Mouse (Mus musculus): ENCODE results near the gene Arhgap9.

DNA sequence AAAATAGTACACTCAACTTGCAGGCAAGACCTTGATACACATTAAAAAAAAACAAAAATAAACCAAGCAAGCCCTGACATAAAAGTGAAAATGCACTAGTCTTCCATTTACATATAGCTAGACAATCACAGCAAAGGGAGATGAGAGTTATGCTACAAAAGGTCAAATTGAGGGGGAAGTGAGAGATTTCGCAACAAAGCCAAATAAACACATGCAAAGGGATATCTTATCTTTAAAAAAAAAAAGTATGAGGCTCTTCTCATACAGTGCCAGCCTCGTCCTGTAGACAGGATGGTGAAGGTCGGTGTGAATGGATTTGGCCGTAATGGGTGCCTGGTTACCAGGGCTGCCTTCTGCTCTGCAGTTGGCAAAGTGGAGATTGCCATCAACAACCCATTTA is 8.9 kb upstream of the Arhgap9 start:
- TF ChIP-seq NELFE (IDR thresholded peaks at IDR 0.05; ENCODE audit: low read depth, low read length) (no peak), ZKSCAN1 (IDR thresholded peaks at IDR 0.05; ENCODE audit: borderline replicate concordance, low read depth, low read length) (no peak), TCF12 (IDR thresholded peaks at IDR 0.05; ENCODE audit: low read depth, low read length) (no peak), ZMIZ1 (IDR thresholded peaks at IDR 0.05; ENCODE audit: low read depth, low read length) (no peak), USF1 (IDR thresholded peaks at IDR 0.05; ENCODE audit: low read depth, low read length) (no peak), ZNF384 (IDR thresholded peaks at IDR 0.05; ENCODE audit: low read depth, low read length) (no peak), POLR2A (IDR thresholded peaks at IDR 0.05; ENCODE audit: low read depth, low read length) (no peak), ETS1 (conservative IDR thresholded peaks at IDR 0.05; ENCODE audit: low read depth, low read length) (no peak), USF2 (conservative IDR thresholded peaks at IDR 0.05; ENCODE audit: low read depth, low read length) (no peak), CHD2 (IDR thresholded peaks at IDR 0.05; ENCODE audit: low read length) (no peak)

All from CH12.LX (cell line).